Mouse (Mus musculus) neural tube, embryonic 12.5 days (tissue): ENCODE measurements around the gene Sept10. TPM values are rescaled to one million over a fixed set of nuclear protein-coding genes. Genes with fewer than 3 reads are reported as not detected.

Experiments used
- polyA plus RNA-seq: library from polyadenylated mRNA; unstranded; fragments of >200 nt; fragmentation: Nextera tagmentation; extraction: Ambion mirVana; gene quantifications from 2 replicates; pipeline ENCODE4 v1.2.1, GENCODE M21; 2016

Gene Sept10
- polyA plus RNA-seq, 1 experiment from 2014 or later = 26.3 TPM

Other genes with a start within 250 kb of the Sept10 start
- 16.3 and 17.7 TPM in 2 replicates for gene Sowahc, start 106 bp upstream of the Sept10 start, polyA plus RNA-seq
- gene P4ha1, start 101.4 kb upstream of the Sept10 start, polyA plus RNA-seq = 39.8 and 42.6 TPM in 2 replicates
- 6.5 and 7.1 TPM in 2 replicates for gene Gm10273, start 173.8 kb upstream of the Sept10 start, polyA plus RNA-seq
- gene Pla2g12b, start 181.8 kb upstream of the Sept10 start, polyA plus RNA-seq = not detected in 2 replicates
- 0.46 and 0.51 TPM in 2 replicates for gene Oit3, start 219.9 kb upstream of the Sept10 start, polyA plus RNA-seq